Mouse (Mus musculus) inflammation-experienced regulatory T-cells, adult 6 months (primary cell): ENCODE measurements around the gene Olfr142. TPM values are rescaled to one million over a fixed set of nuclear protein-coding genes. Genes with fewer than 3 reads are reported as not detected.
"Not testable (repeated sequence)": the region's sequence is repeated elsewhere in the genome, so short reads cannot be mapped to it uniquely, and the experiment has no call there.

Source experiments
- ATAC-seq: one replicate; pipeline ENCODE4 v1.8.0; 2017
- polyA plus RNA-seq, 3 experiments: library from polyadenylated mRNA; unstranded; fragments of 100-300 nt; shearing (Covaris generic); gene quantifications; one replicate each; pipeline ENCODE4 v1.2.1; 2017

The Olfr142 gene
- not detected for polyA plus RNA-seq

- ATAC-seq, result no peak
Measured at GRCm38 (mm10) chr2:90257492-90257891, at the start of gene Olfr142. Olfr142 (minus strand) TSS chr2:90257592.

GRCm38 (mm10) chr2:90292741-90293140 is 35.3 kb upstream of the Olfr142 start, which contains the start of gene Olfr1272:
Olfr1272 (minus strand) TSS chr2:90292841.
- ATAC-seq, result no peak

GRCm38 (mm10) chr2:90270932-90271331 is 13.5 kb upstream of the Olfr142 start, which contains the start of gene Olfr1271:
Olfr1271 (minus strand) TSS chr2:90271032.
- no peak for ATAC-seq

- not testable (repeated sequence) for ATAC-seq
Measured at GRCm38 (mm10) chr2:90224393-90224792, 33.0 kb downstream of the Olfr142 start, which contains the start of gene Olfr1506. Olfr1506 (minus strand) TSS chr2:90224493.

Other genes starting within 250 kb of the Olfr142 start
- not detected for gene Olfr1263, start 245.5 kb downstream of the Olfr142 start, polyA plus RNA-seq
- gene Olfr1264, start 232.0 kb downstream of the Olfr142 start, polyA plus RNA-seq, result not detected
- not detected for gene Olfr1265, start 222.3 kb downstream of the Olfr142 start, polyA plus RNA-seq
- not detected for gene Olfr140, start 194.0 kb downstream of the Olfr142 start, polyA plus RNA-seq
- under 1 TPM in 1 of 3 experiments, not detected in 2; 0.34 TPM for gene Olfr1269, start 136.2 kb downstream of the Olfr142 start, polyA plus RNA-seq
- not detected for gene Olfr32, start 115.3 kb downstream of the Olfr142 start, polyA plus RNA-seq
- gene Olfr1270, start 104.5 kb downstream of the Olfr142 start, polyA plus RNA-seq, result not detected
- gene Olfr1506, start 33.1 kb downstream of the Olfr142 start, polyA plus RNA-seq, result not detected
- under 1 TPM in 1 of 3 experiments, not detected in 2; 0.05 TPM for gene Olfr1271, start 13.4 kb upstream of the Olfr142 start, polyA plus RNA-seq
- not detected for gene Olfr1272, start 35.2 kb upstream of the Olfr142 start, polyA plus RNA-seq
- gene Gm13769, start 64.6 kb upstream of the Olfr142 start, polyA plus RNA-seq, result not detected
- not detected for gene Olfr1274-ps, start 141.1 kb upstream of the Olfr142 start, polyA plus RNA-seq